Mouse (Mus musculus): ENCODE measurements at regions not wholly inside any gene's neighbourhood (a gene's known extent, or its start where the extent isn't known, plus 50 kb on each side); places are given as distances from the start of the nearest gene placed in this dataset.

DNA sequence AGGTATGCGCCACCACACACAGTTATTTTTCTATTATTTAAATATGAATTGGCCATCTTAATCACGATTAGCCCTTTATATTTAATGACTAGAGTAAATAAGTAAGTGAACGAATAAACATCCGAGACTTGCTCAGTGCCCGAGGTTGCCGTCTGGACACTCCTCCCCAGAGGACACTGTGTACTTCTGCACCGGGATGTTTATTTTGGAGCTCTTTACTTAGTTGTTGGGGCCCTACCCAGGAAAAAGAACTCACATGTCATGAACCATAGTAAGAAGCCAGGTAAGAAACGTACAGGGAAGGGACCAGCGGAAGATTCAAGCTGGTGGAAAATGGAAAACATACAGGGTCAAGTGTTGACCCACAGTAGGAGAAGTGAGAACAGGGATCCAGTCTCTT lies 89.0 kb downstream of the Akr1d1 start:
- TF ChIP-seq SIN3A (IDR thresholded peaks at IDR 0.05; ENCODE audit: low read length) (no peak), CTCF (conservative IDR thresholded peaks at IDR 0.05 in 1 of 2, IDR thresholded peaks at IDR 0.05 in 1 of 2; ENCODE audit: low read depth in 2 of 2, low read length in 2 of 2) (no peak), MEF2A (IDR thresholded peaks at IDR 0.05; ENCODE audit: borderline replicate concordance, low read depth, low read length) (no peak), EP300 (IDR thresholded peaks at IDR 0.05; ENCODE audit: low read length) (no peak)
